8 mouse cellular contexts compared by ENCODE assay signal in the genomic region with DNA sequence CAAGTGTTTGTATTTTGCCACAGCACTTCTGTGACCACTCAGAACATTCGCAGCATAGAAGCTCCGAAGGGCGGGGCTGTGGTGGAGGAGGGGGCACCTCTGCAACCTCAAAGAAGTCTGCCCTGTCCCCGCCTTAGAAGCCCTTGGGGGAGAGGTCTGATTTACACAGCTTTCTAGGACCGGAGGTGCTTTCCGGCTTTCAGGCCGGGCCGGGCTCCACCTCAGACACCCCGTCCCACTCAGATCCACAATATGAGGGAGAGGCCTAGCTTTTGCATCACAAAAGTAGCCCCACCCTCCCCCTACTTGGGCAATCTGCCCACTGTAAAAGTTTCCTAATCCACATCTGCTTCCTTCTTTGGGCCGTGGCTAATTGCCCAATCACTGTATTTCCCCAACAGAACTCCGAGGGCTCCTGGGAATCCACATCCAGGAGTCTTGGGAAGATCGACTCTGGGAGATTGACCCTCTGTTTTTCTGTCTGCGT. TPM values are rescaled to one million over a fixed set of nuclear protein-coding genes. Genes with fewer than 3 reads are reported as not detected.
DNase-seq lines count a peak whose midpoint lies in the region; ATAC-seq and TF ChIP-seq lines count a peak whose summit lies in the region.

No protein-coding gene starts in this region.

- H3K4me3 ChIP-seq in C2C12 (ENCODE audit: insufficient read depth, poor library complexity, severe bottlenecking): no peak overlapping the region
- no peak overlapping the region for H3K4me3 ChIP-seq in hindbrain, embryonic 16.5 days (ENCODE audit: low read length)
- H3K4me3 ChIP-seq in liver, postnatal 0 days (ENCODE audit: low read depth, low read length): no peak overlapping the region

- TF ChIP-seq EP300 in liver, postnatal 0 days (IDR thresholded peaks at IDR 0.05; ENCODE audit: low read depth): peak; percentile 61

- no peak overlapping the region for H3K9ac ChIP-seq in hindbrain, embryonic 16.5 days (ENCODE audit: low read depth, low read length)
- H3K9ac ChIP-seq in liver, postnatal 0 days (replicated peaks): no peak overlapping the region

- no peaks in the 10 kb centered on the region for H3K79me2 ChIP-seq in C2C12 (ENCODE audit: control insufficient read depth, insufficient read depth)

- H3K4me2 ChIP-seq in hindbrain, embryonic 16.5 days (ENCODE audit: low read length): peak overlapping the region; percentile 1
- H3K4me2 ChIP-seq in liver, postnatal 0 days (ENCODE audit: low read depth, low read length): peak overlapping the region; percentile 45

- H3K4me1 ChIP-seq in hindbrain, embryonic 16.5 days (ENCODE audit: control insufficient read depth, insufficient read depth, low read depth, low read length): no peaks in the 10 kb centered on the region
- peaks cover 26% of the 10 kb centered on the region for H3K4me1 ChIP-seq in liver, postnatal 0 days (ENCODE audit: insufficient read depth)

- 4% methylated on average over 13 of the region's 13 CpGs for WGBS in hindbrain, embryonic 16.5 days
- 10% methylated on average over 13 of the region's 13 CpGs for WGBS in liver, postnatal 0 days (ENCODE audit: insufficient replicate concordance)

- no peaks in the 10 kb centered on the region for H3K36me3 ChIP-seq in C2C12 (ENCODE audit: control insufficient read depth, insufficient read depth)
- no peaks in the 10 kb centered on the region for H3K36me3 ChIP-seq in hindbrain, embryonic 16.5 days (ENCODE audit: control insufficient read depth, insufficient read depth, low read length)
- no peaks in the 10 kb centered on the region for H3K36me3 ChIP-seq in liver, postnatal 0 days (replicated peaks; ENCODE audit: insufficient read depth, low read length)

- H3K27me3 ChIP-seq in C2C12 (ENCODE audit: control insufficient read depth, insufficient read depth, insufficient read length): peaks cover 20% of the 10 kb centered on the region
- H3K27me3 ChIP-seq in hindbrain, embryonic 16.5 days (replicated peaks; ENCODE audit: control insufficient read depth, insufficient read depth, low read length): peaks cover 6% of the 10 kb centered on the region
- peaks cover 9% of the 10 kb centered on the region; the same call in 1 of the 2 replicates for H3K27me3 ChIP-seq in liver, postnatal 0 days (ENCODE audit: insufficient read depth, low read length)

- peak; percentile 61 for DNase-seq in adrenal gland, postnatal 25 days
- DNase-seq in gastrocnemius, postnatal 14 days: peak; percentile 87
- DNase-seq in liver, postnatal 0 days: peak; percentile 82
- DNase-seq in ovary, postnatal 10 days (ENCODE audit: low spot score): peak; percentile 56
- DNase-seq in thymus, postnatal 14 days: no peak
- DNase-seq in cerebellum, adult 11 months: no peak

- 0 out of 2 replicates have a peak, but pooled peaks have one; percentile 40 for ATAC-seq in hindbrain, embryonic 16.5 days
- peak; percentile 65 for ATAC-seq in liver, postnatal 0 days

- no peak for TF ChIP-seq CTCF in C2C12 (IDR thresholded peaks at IDR 0.05; ENCODE audit: control insufficient read depth, insufficient read depth, insufficient read length)
- no peak for TF ChIP-seq CTCF in liver, postnatal 0 days (IDR thresholded peaks at IDR 0.05; ENCODE audit: low read depth)

- H3ac ChIP-seq in C2C12 (ENCODE audit: control insufficient read depth, insufficient read length, low read depth): no peak overlapping the region

- no peaks in the 10 kb centered on the region for H3K9me3 ChIP-seq in hindbrain, embryonic 16.5 days (ENCODE audit: control insufficient read depth, low read length)
- H3K9me3 ChIP-seq in liver, postnatal 0 days (ENCODE audit: low read length): no peaks in the 10 kb centered on the region

- no peak overlapping the region for H3K27ac ChIP-seq in hindbrain, embryonic 16.5 days (ENCODE audit: low read depth, low read length)
- peak overlapping the region; percentile 64 for H3K27ac ChIP-seq in liver, postnatal 0 days (ENCODE audit: low read depth)

- H3K79me3 ChIP-seq in C2C12 (ENCODE audit: low read depth): no peaks in the 10 kb centered on the region

- intact Hi-C loops in gastrocnemius, postnatal 14 days (cut with DNase I; ENCODE audit: low total_unique reads): no loop called here

TF ChIP-seq in C2C12, 6 proteins besides CTCF, POLR2A, EP300 and RAD21:
- TF ChIP-seq MYOD1 (IDR thresholded peaks at IDR 0.05; ENCODE audit: control insufficient read depth, insufficient read length, low read depth): no peak
- TF ChIP-seq MYOG (IDR thresholded peaks at IDR 0.05; ENCODE audit: control insufficient read depth, extremely low read depth, insufficient read length): no peak
- TF ChIP-seq CEBPB (IDR thresholded peaks at IDR 0.05; ENCODE audit: low read depth): peak; percentile 52

RNA-seq across cellular contexts. Expression of gene Lefty2, which starts 4.3 kb away (rescaled TPM):
- polyA plus RNA-seq in C2C12 (2012; fragmentation: generic; extraction: Trizol): not detected
- 0.38 and 0.73 TPM in 2 replicates for total RNA-seq in adrenal gland, postnatal 25 days (2021)
- total RNA-seq in gastrocnemius, postnatal 14 days (2021): not detected
- polyA plus RNA-seq in hindbrain, embryonic 16.5 days (2015; fragmentation: Nextera tagmentation; extraction: Ambion mirVana): 4.8 and 5.6 TPM in 2 replicates
- polyA plus RNA-seq in liver, postnatal 0 days (2015; fragmentation: Nextera tagmentation; extraction: Ambion mirVana): not detected in 2 replicates

RNA-seq across cellular contexts. Expression of gene Pycr2, which starts 15.5 kb away (rescaled TPM):
- 114 TPM for polyA plus RNA-seq in C2C12 (2012; fragmentation: generic; extraction: Trizol)
- 35.0 and 46.2 TPM in 2 replicates for total RNA-seq in adrenal gland, postnatal 25 days (2021)
- total RNA-seq in gastrocnemius, postnatal 14 days (2021): 10 to 100 TPM; 18.3 to 18.4 TPM
- 74.6 and 75.6 TPM in 2 replicates for polyA plus RNA-seq in hindbrain, embryonic 16.5 days (2015; fragmentation: Nextera tagmentation; extraction: Ambion mirVana)
- 33.3 and 43.4 TPM in 2 replicates for polyA plus RNA-seq in liver, postnatal 0 days (2015; fragmentation: Nextera tagmentation; extraction: Ambion mirVana)

RNA-seq across cellular contexts. Expression of gene Sde2, which starts 37.7 kb away (rescaled TPM):
- 17.7 TPM for polyA plus RNA-seq in C2C12 (2012; fragmentation: generic; extraction: Trizol)
- total RNA-seq in adrenal gland, postnatal 25 days (2021): 21.7 and 26.0 TPM in 2 replicates
- 1 to 10 TPM; 8.4 to 8.5 TPM for total RNA-seq in gastrocnemius, postnatal 14 days (2021)
- 28.7 and 32.2 TPM in 2 replicates for polyA plus RNA-seq in hindbrain, embryonic 16.5 days (2015; fragmentation: Nextera tagmentation; extraction: Ambion mirVana)
- 11.5 and 11.8 TPM in 2 replicates for polyA plus RNA-seq in liver, postnatal 0 days (2015; fragmentation: Nextera tagmentation; extraction: Ambion mirVana)

RNA-seq across cellular contexts. Expression of gene Lefty1, which starts 46.2 kb away (rescaled TPM):
- polyA plus RNA-seq in C2C12 (2012; fragmentation: generic; extraction: Trizol): 2.1 TPM
- 6.1 and 9.5 TPM in 2 replicates for total RNA-seq in adrenal gland, postnatal 25 days (2021)
- under 1 TPM; 0.44 to 0.53 TPM for total RNA-seq in gastrocnemius, postnatal 14 days (2021)
- 0.16 and 0.25 TPM in 2 replicates for polyA plus RNA-seq in hindbrain, embryonic 16.5 days (2015; fragmentation: Nextera tagmentation; extraction: Ambion mirVana)
- polyA plus RNA-seq in liver, postnatal 0 days (2015; fragmentation: Nextera tagmentation; extraction: Ambion mirVana): 1.6 and 2.2 TPM in 2 replicates

RNA-seq across cellular contexts. Expression of gene Tmem63a, which starts 53.5 kb away (rescaled TPM):
- 38.5 TPM for polyA plus RNA-seq in C2C12 (2012; fragmentation: generic; extraction: Trizol)
- total RNA-seq in adrenal gland, postnatal 25 days (2021): 77.2 and 92.4 TPM in 2 replicates
- 10 to 100 TPM; 11.9 to 12.5 TPM for total RNA-seq in gastrocnemius, postnatal 14 days (2021)
- polyA plus RNA-seq in hindbrain, embryonic 16.5 days (2015; fragmentation: Nextera tagmentation; extraction: Ambion mirVana): 2.1 and 2.6 TPM in 2 replicates
- polyA plus RNA-seq in liver, postnatal 0 days (2015; fragmentation: Nextera tagmentation; extraction: Ambion mirVana): 6.3 and 7.4 TPM in 2 replicates

Comparison
In these comparisons a context has a peak if more than half of its experiments do, and no peak if none do; other contexts are left out.
1. DNase-seq: peak in adrenal gland, postnatal 25 days (single experiment), gastrocnemius, postnatal 14 days (single experiment), liver, postnatal 0 days (single experiment) and ovary, postnatal 10 days (single experiment); none in thymus, postnatal 14 days (single experiment) and cerebellum, adult 11 months (single experiment).